Mouse (Mus musculus) liver, postnatal 0 days (tissue): Measurements from ENCODE around the gene Glt28d2.

ENCODE experiments used
- CTCF ChIP-seq: sonication (generic); IDR thresholded peaks from 2 replicates; pipeline ENCODE4 v1.5.1; 2016; ENCODE audit warnings: antibody characterized with exemption, low read depth
- EP300 ChIP-seq: IDR thresholded peaks from 2 replicates; pipeline ENCODE4 v1.6.1; 2016; ENCODE audit warnings: antibody characterized with exemption, low read depth, mild to moderate bottlenecking

DNA sequence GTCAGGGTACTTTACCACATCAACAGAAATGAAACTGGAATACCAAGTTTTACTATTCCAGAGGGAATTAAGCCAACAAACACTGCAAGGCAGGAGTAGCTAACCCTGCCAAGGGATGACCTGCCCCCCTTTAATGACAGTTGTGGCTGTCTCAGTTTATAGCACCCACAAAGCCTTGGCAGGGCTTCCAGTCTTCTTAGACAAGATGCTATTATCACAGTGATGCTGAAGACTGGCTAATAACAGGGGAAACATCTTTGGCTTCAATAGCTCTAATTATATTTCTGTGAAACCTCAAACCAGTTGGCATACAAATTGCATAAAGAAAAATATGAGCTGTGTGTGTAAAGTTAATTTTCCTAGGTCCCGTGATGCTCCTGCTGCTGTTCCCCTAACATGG is 41.0 kb downstream of the Glt28d2 start:
- TF ChIP-seq CTCF, result no peak
- TF ChIP-seq EP300, result no peak
